Mouse (Mus musculus) heart, embryonic 16.5 days (tissue): Measurements from ENCODE around the gene Atp8a1. TPM values are rescaled to one million over a fixed set of nuclear protein-coding genes. Genes with fewer than 3 reads are reported as not detected.

ENCODE experiments used
- ATAC-seq: fragments of 200-750 bp; cut with Nextera tagmentation; replicated peaks from 2 replicates; pipeline ENCODE4 v1.8.0; 2017; ENCODE audit warnings: moderate number of reproducible peaks; ENCODE audit not compliant: insufficient read depth, low FRiP score; ENCODE audit errors: extremely low read depth
- H3K27ac ChIP-seq: fragments of 300-500 bp; sonication (generic); 2 replicates; pipeline ENCODE4 v1.5.1; 2014; ENCODE audit warnings: mild to moderate bottlenecking, low read length, control low read depth, moderate library complexity
- H3K27me3 ChIP-seq: fragments of 300-500 bp; sonication (generic); 2 replicates; pipeline ENCODE4 v1.6.1; 2014; ENCODE audit warnings: low read length, mixed read lengths; ENCODE audit not compliant: control insufficient read depth, insufficient read depth
- H3K36me3 ChIP-seq: fragments of 300-500 bp; sonication (generic); 2 replicates; pipeline ENCODE4 v1.6.1; 2014; ENCODE audit not compliant: control insufficient read depth, insufficient read depth
- H3K4me1 ChIP-seq: fragments of 300-500 bp; sonication (generic); 2 replicates; pipeline ENCODE4 v1.6.1; 2014; ENCODE audit warnings: low read length, mixed read lengths; ENCODE audit not compliant: control insufficient read depth, insufficient read depth
- H3K4me2 ChIP-seq: fragments of 300-500 bp; sonication (generic); 2 replicates; pipeline ENCODE4 v1.6.1; 2014; ENCODE audit warnings: low read depth, mild to moderate bottlenecking, control low read depth, low read length
- H3K4me3 ChIP-seq: fragments of 300-500 bp; sonication (generic); 2 replicates; pipeline ENCODE4 v1.5.1; 2014; ENCODE audit warnings: mild to moderate bottlenecking, control low read depth, low read length
- H3K9ac ChIP-seq: fragments of 300-500 bp; sonication (generic); 2 replicates; pipeline ENCODE4 v1.6.1; 2014; ENCODE audit warnings: low read length, control low read depth
- H3K9me3 ChIP-seq: fragments of 300-500 bp; sonication (generic); replicated peaks from 2 replicates; pipeline ENCODE4 v1.6.1; 2016; ENCODE audit warnings: low read length; ENCODE audit not compliant: control insufficient read depth
- WGBS: fragments of 180-500 bp; shearing (Covaris S2); extraction: QIAGEN DNeasy Blood & Tissue Kit; methylation state at CpG from one replicate; pipeline ENCODE4 v1.1.7; 2014; 5-methylcytosine and 5-hydroxymethylcytosine counted together
- polyA plus RNA-seq: library from polyadenylated mRNA; unstranded; fragments of >200 nt; fragmentation: Nextera tagmentation; extraction: Ambion mirVana; gene quantifications from 2 replicates; pipeline ENCODE4 v1.2.1, GENCODE M21; 2015

The Atp8a1 gene
- polyA plus RNA-seq, 1 experiment from 2014 or later = 10.5 TPM

- ATAC-seq = no peak
These were observed 161.8 kb downstream of the Atp8a1 start for GRCm38 (mm10) chr5:67685461-67685860.

GRCm38 (mm10) chr5:67678819-67679218, 168.4 kb downstream of the Atp8a1 start:
- ATAC-seq = no peak
- H3K4me2 ChIP-seq = no peak overlapping the region
- 51% methylated on average over 3 of the region's 3 CpGs for WGBS

More at GRCm38 (mm10) chr5:67685461-67685860, 161.8 kb downstream of the Atp8a1 start:
- Histone ChIP-seq H3K4me1 (peaks cover 10% of the 10 kb centered on the region), H3K4me2 (no peak overlapping the region), H3K4me3 (no peak overlapping the region), H3K36me3 (no peaks in the 10 kb centered on the region), H3K27me3 (no peaks in the 10 kb centered on the region), H3K9me3 (no peaks in the 10 kb centered on the region), H3K27ac (no peak overlapping the region), H3K9ac (no peak overlapping the region)
- 38% methylated on average over 5 of the region's 5 CpGs for WGBS

GRCm38 (mm10) chr5:67673008-67673407, 174.2 kb downstream of the Atp8a1 start:
- no peak overlapping the region for H3K4me2 ChIP-seq
- no peak for ATAC-seq
- H3K36me3 ChIP-seq = 0 out of 2 replicates have a peak, but pooled peaks cover 3% of the 10 kb centered on the region
- no peak overlapping the region for H3K9ac ChIP-seq
- H3K9me3 ChIP-seq = no peaks in the 10 kb centered on the region
- WGBS = 79% methylated on average over 4 of the region's 4 CpGs
- H3K4me1 ChIP-seq = no peaks in the 10 kb centered on the region; the same call in 1 of the 2 replicates
- H3K4me3 ChIP-seq = no peak overlapping the region
- no peak overlapping the region for H3K27ac ChIP-seq
- no peaks in the 10 kb centered on the region for H3K27me3 ChIP-seq

More at GRCm38 (mm10) chr5:67678819-67679218, 168.4 kb downstream of the Atp8a1 start:
- H3K27ac ChIP-seq = no peak overlapping the region
- no peaks in the 10 kb centered on the region for H3K9me3 ChIP-seq
- H3K9ac ChIP-seq = no peak overlapping the region
- H3K4me1 ChIP-seq = no peaks in the 10 kb centered on the region
- H3K27me3 ChIP-seq = no peaks in the 10 kb centered on the region
- no peak overlapping the region for H3K4me3 ChIP-seq
- H3K36me3 ChIP-seq = no peaks in the 10 kb centered on the region

- 76% methylated on average over 6 of the region's 6 CpGs for WGBS
- no peak overlapping the region for H3K27ac ChIP-seq
- no peak overlapping the region for H3K4me3 ChIP-seq
- no peaks in the 10 kb centered on the region for H3K9me3 ChIP-seq
- H3K4me1 ChIP-seq = no peaks in the 10 kb centered on the region; the same call in 1 of the 2 replicates
- no peak overlapping the region for H3K9ac ChIP-seq
- no peak for ATAC-seq
- 0 out of 2 replicates have a peak, but pooled peaks cover 3% of the 10 kb centered on the region for H3K36me3 ChIP-seq
- no peaks in the 10 kb centered on the region for H3K27me3 ChIP-seq
- H3K4me2 ChIP-seq = no peak overlapping the region
These were observed 177.1 kb downstream of the Atp8a1 start for GRCm38 (mm10) chr5:67670158-67670557.

GRCm38 (mm10) chr5:67669436-67669896, 177.8 kb downstream of the Atp8a1 start:
- no peak overlapping the region for H3K4me2 ChIP-seq
- H3K4me1 ChIP-seq = no peaks in the 10 kb centered on the region; the same call in 1 of the 2 replicates
- 58% methylated on average over 13 of the region's 13 CpGs for WGBS
- no peak overlapping the region for H3K9ac ChIP-seq
- H3K4me3 ChIP-seq = no peak overlapping the region
- 0 out of 2 replicates have a peak, but pooled peaks cover 3% of the 10 kb centered on the region for H3K36me3 ChIP-seq
- H3K27me3 ChIP-seq = no peaks in the 10 kb centered on the region
- H3K9me3 ChIP-seq = no peaks in the 10 kb centered on the region
- ATAC-seq = no peak
- H3K27ac ChIP-seq = no peak overlapping the region

GRCm38 (mm10) chr5:67662715-67663114, 184.5 kb downstream of the Atp8a1 start:
- no peaks in the 10 kb centered on the region for H3K36me3 ChIP-seq
- no peak overlapping the region for H3K27ac ChIP-seq
- H3K4me2 ChIP-seq = no peak overlapping the region
- H3K4me3 ChIP-seq = no peak overlapping the region
- peaks cover 3% of the 10 kb centered on the region for H3K4me1 ChIP-seq
- H3K27me3 ChIP-seq = no peaks in the 10 kb centered on the region
- WGBS = 72% methylated on average over 6 of the region's 6 CpGs
- H3K9me3 ChIP-seq = no peaks in the 10 kb centered on the region
- no peak for ATAC-seq
- H3K9ac ChIP-seq = no peak overlapping the region

- H3K4me2 ChIP-seq = no peak overlapping the region
- no peak overlapping the region for H3K27ac ChIP-seq
- no peak overlapping the region for H3K9ac ChIP-seq
- H3K27me3 ChIP-seq = no peaks in the 10 kb centered on the region
- H3K9me3 ChIP-seq = no peaks in the 10 kb centered on the region
- no peak for ATAC-seq
- H3K36me3 ChIP-seq = no peaks in the 10 kb centered on the region
- peaks cover 6% of the 10 kb centered on the region for H3K4me1 ChIP-seq
- WGBS = 87% methylated on average over 9 of the region's 9 CpGs
- no peak overlapping the region for H3K4me3 ChIP-seq
These were observed 187.4 kb downstream of the Atp8a1 start for GRCm38 (mm10) chr5:67659864-67660263.

- no peak overlapping the region for H3K4me2 ChIP-seq
- peaks cover 8% of the 10 kb centered on the region for H3K4me1 ChIP-seq
- H3K27me3 ChIP-seq = no peaks in the 10 kb centered on the region
- ATAC-seq = no peak
- H3K4me3 ChIP-seq = no peak overlapping the region
- no peak overlapping the region for H3K9ac ChIP-seq
- 77% methylated on average over 13 of the region's 13 CpGs for WGBS
- H3K36me3 ChIP-seq = no peaks in the 10 kb centered on the region
- H3K9me3 ChIP-seq = no peaks in the 10 kb centered on the region
- no peak overlapping the region for H3K27ac ChIP-seq
These were observed 190.4 kb downstream of the Atp8a1 start for GRCm38 (mm10) chr5:67656821-67657259.

GRCm38 (mm10) chr5:67655696-67656519, 191.3 kb downstream of the Atp8a1 start:
- Histone ChIP-seq H3K9ac (no peak overlapping the region), H3K27ac (no peak overlapping the region), H3K4me1 (peaks cover 8% of the 10 kb centered on the region), H3K4me2 (no peak overlapping the region), H3K4me3 (no peak overlapping the region), H3K36me3 (no peaks in the 10 kb centered on the region), H3K27me3 (no peaks in the 10 kb centered on the region), H3K9me3 (no peaks in the 10 kb centered on the region)
- no peak for ATAC-seq
- 76% methylated on average over 14 of the region's 14 CpGs for WGBS
